Mouse (Mus musculus): ENCODE data around the gene Fcgr1.

Fcgr1 gene

GRCm38 (mm10) chr3:96269511-96270474 is 24.0 kb downstream of the Fcgr1 start, which contains the start of gene Hist2h2bb:
Gene Hist2h2bb (plus strand): TSS chr3:96269752.
- DNase-seq: peak; percentile 89 to 93

- peak; percentile 22 to 63 for DNase-seq
Observed at GRCm38 (mm10) chr3:96268776-96269378, 24.9 kb downstream of the Fcgr1 start.

GRCm38 (mm10) chr3:96268051-96268775 is 25.6 kb downstream of the Fcgr1 start, which contains the start of gene Hist2h3b:
Gene Hist2h3b (plus strand): TSS chr3:96268654.
- DNase-seq: peak; percentile 86

- DNase-seq: no peak
Observed at GRCm38 (mm10) chr3:96267541-96267940, 26.2 kb downstream of the Fcgr1 start.

- no peak for DNase-seq
Observed at GRCm38 (mm10) chr3:96266132-96266710, 27.5 kb downstream of the Fcgr1 start.

GRCm38 (mm10) chr3:96264404-96264949 is 29.3 kb downstream of the Fcgr1 start:
- DNase-seq: no peak

- peak in 1 of 2 experiments; percentile 50 for DNase-seq
Observed at GRCm38 (mm10) chr3:96263558-96264403, 30.0 kb downstream of the Fcgr1 start.

- DNase-seq: peak; percentile 98
Observed at GRCm38 (mm10) chr3:96262979-96263550, 30.7 kb downstream of the Fcgr1 start, which contains the start of gene Hist2h4. Gene Hist2h4 (minus strand): TSS chr3:96263311.

GRCm38 (mm10) chr3:96262216-96262875 is 31.4 kb downstream of the Fcgr1 start:
- DNase-seq: peak; percentile 92 to 93

- peak in 1 of 2 experiments; percentile 49 for DNase-seq
Observed at GRCm38 (mm10) chr3:96261623-96262022, 32.1 kb downstream of the Fcgr1 start.

GRCm38 (mm10) chr3:96260220-96260619 is 33.5 kb downstream of the Fcgr1 start:
- no peak for DNase-seq

- DNase-seq: no peak
Observed at GRCm38 (mm10) chr3:96257190-96257589, 36.6 kb downstream of the Fcgr1 start.

- DNase-seq: no peak
Observed at GRCm38 (mm10) chr3:96255926-96256593, 37.7 kb downstream of the Fcgr1 start.

- peak; percentile 76 to 80 for DNase-seq
Observed at GRCm38 (mm10) chr3:96254683-96255355, 39.0 kb downstream of the Fcgr1 start.

- DNase-seq: no peak
Observed at GRCm38 (mm10) chr3:96251787-96252186, 42.0 kb downstream of the Fcgr1 start.

GRCm38 (mm10) chr3:96250890-96251289 is 42.9 kb downstream of the Fcgr1 start:
- no peak for DNase-seq

GRCm38 (mm10) chr3:96249034-96249345 is 44.8 kb downstream of the Fcgr1 start:
- DNase-seq: no peak

- DNase-seq: no peak
Observed at GRCm38 (mm10) chr3:96248141-96249033, 45.4 kb downstream of the Fcgr1 start.

All from cerebellum, postnatal 10 days (tissue).